ENCODE assay signal across 31 mouse cellular contexts in genomic region chr1:188726937-188727336, GRCm38 (mm10).
DNase-seq lines count a peak whose midpoint lies in the region; ATAC-seq lines count a peak whose summit lies in the region.
"Had no signal": no experiment of that assay in that cellular context is flagged by ENCODE, and none has a peak within 500 bp of the region (broad histone marks: within the 10 kb centered on the region; RNA-seq: fewer than 3 reads in every experiment).

No protein-coding gene starts in this region.

- no peak overlapping the region for H3K4me2 ChIP-seq in limb, embryonic 11.5 days (ENCODE audit: low read depth, severe bottlenecking)
- no peak overlapping the region for H3K4me2 ChIP-seq in limb, embryonic 13.5 days (replicated peaks)
- no peak overlapping the region for H3K4me2 ChIP-seq in forebrain, embryonic 16.5 days (ENCODE audit: low read length)
- H3K4me2 ChIP-seq: embryonic facial prominence, embryonic 12.5 days; forebrain, embryonic 13.5 days; heart, embryonic 12.5 days; heart, embryonic 15.5 days; hindbrain, embryonic 13.5 days had no signal

- no peaks in the 10 kb centered on the region for H3K36me3 ChIP-seq in limb, embryonic 11.5 days (ENCODE audit: control insufficient read depth, insufficient read depth, low read length)
- no peaks in the 10 kb centered on the region for H3K36me3 ChIP-seq in limb, embryonic 10.5 days
- H3K36me3 ChIP-seq in limb, embryonic 13.5 days = no peaks in the 10 kb centered on the region
- H3K36me3 ChIP-seq in forebrain, embryonic 10.5 days (replicated peaks) = no peaks in the 10 kb centered on the region
- H3K36me3 ChIP-seq in forebrain, embryonic 16.5 days (ENCODE audit: control insufficient read depth, insufficient read depth) = no peaks in the 10 kb centered on the region
- H3K36me3 ChIP-seq: embryonic facial prominence, embryonic 12.5 days; G1E; heart, embryonic 12.5 days; heart, embryonic 15.5 days; hindbrain, embryonic 10.5 days; hindbrain, embryonic 13.5 days had no signal

- WGBS in limb, embryonic 11.5 days = 23% methylated on average over 6 of the region's 6 CpGs
- WGBS in limb, embryonic 10.5 days = 44% methylated on average over 6 of the region's 6 CpGs
- 20% methylated on average over 6 of the region's 6 CpGs for WGBS in limb, embryonic 13.5 days
- 85% methylated on average over 6 of the region's 6 CpGs for WGBS in forebrain, embryonic 10.5 days
- WGBS in forebrain, embryonic 16.5 days = 80% methylated on average over 6 of the region's 6 CpGs

- no peaks in the 10 kb centered on the region for H3K9me3 ChIP-seq in limb, embryonic 11.5 days (ENCODE audit: control insufficient read depth, low read length)
- H3K9me3 ChIP-seq in limb, embryonic 10.5 days (replicated peaks) = no peaks in the 10 kb centered on the region
- no peaks in the 10 kb centered on the region for H3K9me3 ChIP-seq in limb, embryonic 13.5 days
- no peaks in the 10 kb centered on the region for H3K9me3 ChIP-seq in forebrain, embryonic 10.5 days
- no peaks in the 10 kb centered on the region for H3K9me3 ChIP-seq in forebrain, embryonic 16.5 days (ENCODE audit: control insufficient read depth, low read length)
- H3K9me3 ChIP-seq: embryonic facial prominence, embryonic 12.5 days; forebrain, embryonic 13.5 days; heart, embryonic 12.5 days; heart, embryonic 15.5 days; hindbrain, embryonic 10.5 days; hindbrain, embryonic 13.5 days had no signal

- no peak overlapping the region for H3K9ac ChIP-seq in limb, embryonic 11.5 days (ENCODE audit: low read length)
- no peak overlapping the region for H3K9ac ChIP-seq in limb, embryonic 13.5 days
- H3K9ac ChIP-seq in forebrain, embryonic 16.5 days (replicated peaks; ENCODE audit: low read depth, low read length) = no peak overlapping the region
- H3K9ac ChIP-seq: embryonic facial prominence, embryonic 12.5 days; forebrain, embryonic 13.5 days; forebrain, postnatal 0 days; heart, embryonic 12.5 days; heart, embryonic 15.5 days; hindbrain, embryonic 13.5 days had no signal

- peaks cover 3% of the 10 kb centered on the region; the same call in 1 of the 2 replicates for H3K4me1 ChIP-seq in limb, embryonic 11.5 days (ENCODE audit: control insufficient read depth, insufficient read depth, low read length)
- peaks cover 32% of the 10 kb centered on the region for H3K4me1 ChIP-seq in limb, embryonic 10.5 days
- H3K4me1 ChIP-seq in limb, embryonic 13.5 days = peaks cover 27% of the 10 kb centered on the region
- H3K4me1 ChIP-seq in forebrain, embryonic 10.5 days = peaks cover 6% of the 10 kb centered on the region; the same call in 1 of the 2 replicates
- peaks cover 20% of the 10 kb centered on the region for H3K4me1 ChIP-seq in forebrain, embryonic 16.5 days (replicated peaks; ENCODE audit: control insufficient read depth, insufficient read depth, low read length)
- H3K4me1 ChIP-seq: embryonic facial prominence, embryonic 12.5 days; heart, embryonic 12.5 days; heart, embryonic 15.5 days had no signal

- H3K27me3 ChIP-seq in limb, embryonic 11.5 days (ENCODE audit: control insufficient read depth, insufficient read depth, low read length) = no peaks in the 10 kb centered on the region
- peaks cover 12% of the 10 kb centered on the region; the same call in 1 of the 2 replicates for H3K27me3 ChIP-seq in limb, embryonic 10.5 days (ENCODE audit: low read depth, poor library complexity, severe bottlenecking)
- H3K27me3 ChIP-seq in limb, embryonic 13.5 days = peaks cover 60% of the 10 kb centered on the region
- H3K27me3 ChIP-seq in forebrain, embryonic 10.5 days (ENCODE audit: poor library complexity, severe bottlenecking) = no peaks in the 10 kb centered on the region
- no peaks in the 10 kb centered on the region; the same call in 1 of the 2 replicates for H3K27me3 ChIP-seq in forebrain, embryonic 16.5 days (replicated peaks; ENCODE audit: control insufficient read depth, insufficient read depth, low read length)
- H3K27me3 ChIP-seq: CH12.LX; embryonic facial prominence, embryonic 12.5 days; heart, embryonic 12.5 days; heart, embryonic 15.5 days had no signal

- ATAC-seq in limb, embryonic 11.5 days (ENCODE audit: insufficient number of reproducible peaks, low FRiP score, low TSS enrichment, low read depth) = 0 out of 2 replicates have a peak, but pooled peaks have one; percentile 13
- ATAC-seq in limb, embryonic 13.5 days (ENCODE audit: low FRiP score, low read depth) = peak; percentile 80; the same call in 1 of the 2 replicates
- no peak for ATAC-seq in forebrain, embryonic 16.5 days
- ATAC-seq: forebrain, embryonic 13.5 days; forebrain, postnatal 0 days; hindbrain, embryonic 16.5 days; inflammation-experienced regulatory T-cells, adult 6 months had no signal

- intact Hi-C loops in left cerebral cortex, postnatal 4 days (cut with DNase I) = no loop called here

- H3K4me3 ChIP-seq in limb, embryonic 11.5 days (ENCODE audit: low read depth, low read length) = no peak overlapping the region
- no peak overlapping the region for H3K4me3 ChIP-seq in limb, embryonic 10.5 days
- H3K4me3 ChIP-seq in limb, embryonic 13.5 days = no peak overlapping the region
- no peak overlapping the region for H3K4me3 ChIP-seq in forebrain, embryonic 10.5 days
- H3K4me3 ChIP-seq in forebrain, embryonic 16.5 days (replicated peaks; ENCODE audit: low read length) = no peak overlapping the region
- H3K4me3 ChIP-seq: embryonic facial prominence, embryonic 12.5 days; erythroblast, embryonic 14.5 days; forebrain, embryonic 13.5 days; heart, embryonic 12.5 days; heart, embryonic 15.5 days; hindbrain, embryonic 10.5 days; hindbrain, embryonic 13.5 days had no signal

- no peak overlapping the region for H3K27ac ChIP-seq in limb, embryonic 11.5 days (replicated peaks; ENCODE audit: low read depth, low read length)
- H3K27ac ChIP-seq in limb, embryonic 10.5 days = no peak overlapping the region
- no peak overlapping the region for H3K27ac ChIP-seq in limb, embryonic 13.5 days
- H3K27ac ChIP-seq in forebrain, embryonic 10.5 days = no peak overlapping the region
- no peak overlapping the region for H3K27ac ChIP-seq in forebrain, embryonic 16.5 days (ENCODE audit: low read length)
- H3K27ac ChIP-seq: embryonic facial prominence, embryonic 12.5 days; forebrain, embryonic 13.5 days; heart, embryonic 15.5 days; hindbrain, embryonic 10.5 days; hindbrain, embryonic 13.5 days had no signal

- peak; percentile 46 for DNase-seq in limb, embryonic 11.5 days (ENCODE audit: low spot score)
- no peak for DNase-seq in limb, embryonic 10.5 days (ENCODE audit: low spot score)
- DNase-seq in forelimb bud, embryonic 11.5 days (ENCODE audit: low read depth, low spot score) = peak; percentile 59
- DNase-seq in forebrain, embryonic 10.5 days (ENCODE audit: extremely low spot score, low spot score) = no peak
- no peak for DNase-seq in left cerebral cortex, postnatal 4 days
- DNase-seq: adrenal gland, adult 2 months; adrenal gland, postnatal 14 days; B cell, adult 2 months; cerebellum, adult 11-12 months; cerebellum, adult 8-10 months; cerebellum, postnatal 10 days; cerebellum, postnatal 36 days; embryo, embryonic 11 days; forebrain, postnatal 0 days; gastrocnemius, postnatal 25 days; heart, adult 18-20 months; heart, postnatal 10 days; heart, postnatal 36 days had no signal

Comparison
In these comparisons a context has a peak if more than half of its experiments do, and no peak if none do; other contexts are left out.
1. DNase-seq: peak in limb, embryonic 11.5 days (single experiment) and forelimb bud, embryonic 11.5 days (single experiment); none in limb, embryonic 10.5 days (single experiment), forebrain, embryonic 10.5 days (single experiment) and left cerebral cortex, postnatal 4 days (single experiment).